Mouse (Mus musculus): Measurements from ENCODE around the gene Nat9.

The Nat9 gene

DNA sequence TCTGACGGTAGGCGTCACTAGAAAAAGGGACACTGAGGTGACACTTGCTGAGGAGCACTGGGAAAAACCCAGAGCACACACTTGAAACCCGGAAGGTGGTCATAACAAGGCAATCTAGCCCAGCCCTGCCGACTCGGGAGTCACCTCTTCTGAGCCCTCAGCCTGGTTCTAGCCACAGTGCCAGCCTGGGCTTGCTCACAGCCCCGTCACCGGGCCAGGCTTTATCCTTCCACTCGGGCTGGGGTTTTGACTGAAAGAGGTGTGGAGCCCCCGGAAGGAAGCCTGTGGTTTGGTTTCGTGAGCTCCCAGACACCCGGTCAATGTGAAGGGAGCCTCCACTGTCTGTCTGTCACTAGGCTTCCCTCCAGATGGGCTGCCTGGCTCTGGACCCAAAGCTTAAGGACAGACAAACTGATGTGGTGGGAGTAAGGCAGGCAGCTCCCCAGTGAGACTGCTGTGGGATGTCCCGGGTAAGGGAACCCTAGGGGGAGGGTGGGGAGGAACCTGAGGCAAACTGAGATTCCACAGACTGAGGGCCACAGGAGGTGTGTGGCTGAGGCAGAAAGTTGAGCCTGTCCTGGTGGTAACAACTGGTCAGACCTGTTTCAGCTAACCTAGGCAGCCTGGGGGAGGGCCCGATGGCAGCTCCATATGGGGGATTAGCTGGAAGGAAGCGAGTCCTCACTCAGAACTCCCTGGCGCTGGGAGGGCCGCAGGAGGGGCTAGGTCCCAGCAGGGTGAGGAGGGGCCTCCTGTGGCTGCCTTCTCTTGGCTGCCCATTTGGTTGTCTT lies 13.9 kb downstream of the Nat9 start:
- CTCF ChIA-PET, result interaction anchor here (0.7 to 2.3 kb wide), 13 partner anchors 8 to 354 kb away, joined by 3 to 18 read pairs (median 4); partner anchors contain the start of genes Nat9 (in 1 of the 4), Slc9a3r1 (in 1 of the 4) and Tmem104 (in 1 of the 4)
- POLR2A ChIA-PET, result interaction anchor here in 3 of 4 experiments (0.6 to 5.7 kb wide), 14 partner anchors 8 to 422 kb away, joined by 3 to 67 read pairs (median 4); partner anchors contain the start of genes Slc9a3r1 (in 3 of the 3), Fdxr (in 2 of the 3), Grin2c (in 1 of the 3) and Tmem104 (in 1 of the 3)

DNA sequence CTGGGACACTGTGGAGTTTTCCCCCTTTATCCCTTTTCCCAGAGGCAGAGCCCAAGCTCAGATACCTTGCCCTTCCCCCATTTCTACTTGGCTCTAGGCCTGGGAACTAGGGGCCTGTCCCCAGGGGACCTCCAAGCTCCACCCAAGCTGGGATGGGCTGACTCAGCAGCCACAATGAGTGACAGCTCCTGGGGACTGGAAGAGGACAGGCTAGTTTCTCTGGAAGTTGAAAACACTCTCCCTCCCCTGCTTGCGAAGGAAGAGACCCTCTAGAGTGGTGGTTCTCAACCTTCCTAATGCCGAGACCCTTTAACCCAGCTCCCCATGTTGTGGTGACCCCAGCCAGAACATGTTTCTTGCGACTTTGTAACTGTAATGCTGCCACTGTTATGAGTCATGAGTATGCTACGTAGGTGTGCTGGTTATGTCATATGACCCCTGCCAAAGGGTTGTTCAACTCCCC lies 14.8 kb downstream of the Nat9 start:
- ChIA-PET POLR2A (interaction anchor here (0.7 to 5.7 kb wide), 19 partner anchors 9 to 341 kb away, joined by 3 to 67 read pairs (median 5); partner anchors contain the start of genes Fdxr (in 3 of the 4), Slc9a3r1 (in 3 of the 4), Jpt1 (in 1 of the 4) and Nat9 (in 1 of the 4)), CTCF (interaction anchor here (0.7 to 2.3 kb wide), 12 partner anchors 10 to 92 kb away, joined by 3 to 18 read pairs (median 4); partner anchors contain the start of gene Slc9a3r1 (in 1 of the 4))

DNA sequence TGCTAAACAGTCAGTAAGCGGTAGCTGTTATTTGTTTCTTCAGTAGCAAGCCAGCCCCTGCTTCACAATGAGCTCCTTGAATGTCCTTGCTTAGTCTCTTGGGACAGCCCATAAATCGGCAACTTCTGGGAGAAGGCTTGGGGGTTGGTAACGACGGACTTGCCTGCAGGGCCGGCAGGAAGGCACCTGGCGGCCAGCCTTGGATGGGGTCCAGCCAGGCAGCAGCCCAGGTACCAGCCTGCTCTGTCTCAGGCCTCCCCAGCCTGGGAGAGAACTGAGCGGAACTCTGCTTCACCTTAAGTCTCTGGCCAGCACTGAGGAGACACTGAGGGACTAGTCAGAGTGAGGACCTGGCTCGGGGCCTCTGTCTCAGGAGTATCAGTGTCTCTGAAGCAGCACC lies 16.5 kb downstream of the Nat9 start:
- CTCF ChIA-PET, result no interaction called here
- POLR2A ChIA-PET, result interaction anchor here in 3 of 4 experiments (0.5 to 5.7 kb wide), 8 partner anchors 9 to 480 kb away, joined by 3 to 49 read pairs (median 4); partner anchors contain the start of genes Fdxr (in 1 of the 3), Slc9a3r1 (in 1 of the 3) and Tmem104 (in 1 of the 3)

DNA sequence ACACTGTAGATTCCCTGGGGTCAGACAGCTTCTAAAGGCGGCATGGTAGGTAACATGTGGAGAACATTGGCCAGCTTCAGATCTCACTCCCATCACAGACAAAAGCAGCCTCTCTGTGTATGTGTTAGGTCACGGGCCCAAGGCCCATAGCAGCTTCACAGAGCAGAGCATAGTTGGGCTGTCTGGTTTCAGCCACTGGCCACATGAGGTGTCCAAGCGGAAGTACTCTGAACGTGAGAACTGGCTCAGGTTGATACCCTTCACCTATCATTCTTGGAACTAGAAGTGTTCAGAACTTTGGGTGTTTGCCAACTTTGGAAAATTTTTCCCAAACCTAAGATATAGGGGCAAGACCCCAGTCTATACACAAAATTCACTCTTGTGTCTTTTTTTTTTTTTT lies 18.2 kb downstream of the Nat9 start:
- ChIA-PET POLR2A (interaction anchor here in 1 of 4 experiments (0.6 to 0.9 kb wide), 2 partner anchors 9 to 236 kb away, joined by 3 read pairs; no protein-coding TSS in a partner anchor), CTCF (interaction anchor here in 1 of 4 experiments (1.7 kb wide), 1 partner anchor 88 kb away, joined by 4 read pairs; no protein-coding TSS in a partner anchor)

DNA sequence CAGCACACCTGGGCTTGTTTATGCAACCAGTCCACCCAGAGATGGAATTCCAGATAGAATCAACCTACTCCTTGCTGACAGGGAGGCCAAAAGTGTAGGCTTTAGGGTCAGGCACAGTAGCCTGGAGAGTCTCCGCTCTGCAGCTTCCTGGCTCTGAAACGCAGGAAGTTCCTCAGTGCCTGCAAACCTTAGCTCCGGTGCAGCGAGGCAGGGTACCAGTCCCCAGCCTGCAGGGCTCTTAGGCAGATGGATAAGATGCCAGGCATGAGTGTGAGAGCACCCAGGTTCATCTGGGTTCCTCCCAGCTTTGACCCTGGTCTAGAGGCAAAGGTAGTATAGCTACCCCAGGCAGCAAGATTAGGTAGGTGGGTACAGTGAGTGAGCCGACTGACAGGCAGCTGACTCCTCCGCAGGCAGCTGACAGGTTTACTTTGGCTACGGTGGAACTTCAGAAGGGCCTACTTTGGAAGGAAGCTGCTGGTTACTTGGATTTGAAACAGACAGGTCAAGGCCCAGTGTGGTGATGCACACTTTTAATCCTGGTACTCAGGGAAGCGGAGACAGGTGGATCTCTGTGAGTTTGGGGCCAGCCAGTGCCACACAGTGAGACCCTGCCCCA lies 19.9 kb downstream of the Nat9 start:
- ChIA-PET CTCF (interaction anchor here in 3 of 4 experiments (0.6 to 1.8 kb wide), 6 partner anchors 14 to 87 kb away, joined by 3 to 6 read pairs (median 5); no protein-coding TSS in a partner anchor), POLR2A (interaction anchor here (0.6 to 2.7 kb wide), 13 partner anchors 8 to 267 kb away, joined by 3 to 10 read pairs (median 4); partner anchors contain the start of genes Fdxr (in 1 of the 4), Nat9 (in 1 of the 4) and Tmem104 (in 1 of the 4))

DNA sequence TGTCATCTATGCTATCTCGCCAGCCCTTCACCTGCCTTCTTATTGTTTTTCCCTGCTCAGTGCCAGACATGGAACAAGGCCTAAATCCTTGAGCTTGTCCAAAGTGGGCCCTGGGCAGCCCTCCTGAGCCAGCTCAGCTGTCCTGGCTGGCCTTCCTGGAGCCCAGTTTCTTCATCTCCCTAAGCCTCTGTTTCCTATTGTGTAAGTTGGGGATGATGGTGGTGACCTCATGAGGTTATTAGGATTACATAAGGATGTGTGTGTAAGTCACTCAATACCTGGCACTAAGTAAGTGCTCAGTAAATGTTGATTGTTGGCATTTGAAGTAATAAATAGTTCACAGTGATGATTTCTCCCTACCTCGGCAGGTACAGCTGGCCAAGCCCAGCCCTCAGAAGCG lies 20.9 kb downstream of the Nat9 start:
- CTCF ChIA-PET, result interaction anchor here in 2 of 4 experiments (0.6 to 1.4 kb wide), 3 partner anchors 15 to 36 kb away, joined by 5 to 6 read pairs (median 5); no protein-coding TSS in a partner anchor
- POLR2A ChIA-PET, result interaction anchor here in 3 of 4 experiments (0.6 to 2.7 kb wide), 12 partner anchors 8 to 118 kb away, joined by 3 to 10 read pairs (median 4); partner anchors contain the start of genes Fdxr (in 1 of the 3), Nat9 (in 1 of the 3) and Tmem104 (in 1 of the 3)

DNA sequence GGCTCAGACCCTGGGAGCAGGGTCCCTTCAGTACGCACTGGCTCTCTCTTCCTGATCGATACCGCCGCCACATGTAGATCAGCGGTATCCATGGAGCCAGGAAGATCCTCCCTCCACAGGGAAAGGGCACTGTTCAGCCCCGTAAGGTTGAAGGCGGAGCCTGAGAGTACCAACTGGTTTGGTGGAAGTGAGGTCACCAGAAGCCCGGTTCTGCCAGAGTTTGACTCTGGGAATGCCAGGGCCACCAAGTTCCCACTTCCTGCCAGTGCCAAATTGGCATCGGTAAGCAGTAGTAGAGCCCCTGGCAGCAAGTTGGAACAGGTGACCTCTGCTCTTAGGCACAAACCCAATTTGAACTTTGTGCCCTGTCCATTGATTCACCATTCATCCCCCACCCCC lies 22.7 kb downstream of the Nat9 start:
- POLR2A ChIA-PET, result interaction anchor here (1.3 to 5.2 kb wide), 19 partner anchors 8 to 349 kb away, joined by 3 to 67 read pairs (median 10); partner anchors contain the start of genes Nat9 (in 2 of the 4), Tmem104 (in 2 of the 4), Fads6 (in 1 of the 4) and Jpt1 (in 1 of the 4)
- CTCF ChIA-PET, result interaction anchor here in 1 of 4 experiments (0.6 to 4.8 kb wide), 5 partner anchors 12 to 190 kb away, joined by 3 to 51 read pairs (median 11); partner anchors contain the start of genes Nat9 and Tmem104

DNA sequence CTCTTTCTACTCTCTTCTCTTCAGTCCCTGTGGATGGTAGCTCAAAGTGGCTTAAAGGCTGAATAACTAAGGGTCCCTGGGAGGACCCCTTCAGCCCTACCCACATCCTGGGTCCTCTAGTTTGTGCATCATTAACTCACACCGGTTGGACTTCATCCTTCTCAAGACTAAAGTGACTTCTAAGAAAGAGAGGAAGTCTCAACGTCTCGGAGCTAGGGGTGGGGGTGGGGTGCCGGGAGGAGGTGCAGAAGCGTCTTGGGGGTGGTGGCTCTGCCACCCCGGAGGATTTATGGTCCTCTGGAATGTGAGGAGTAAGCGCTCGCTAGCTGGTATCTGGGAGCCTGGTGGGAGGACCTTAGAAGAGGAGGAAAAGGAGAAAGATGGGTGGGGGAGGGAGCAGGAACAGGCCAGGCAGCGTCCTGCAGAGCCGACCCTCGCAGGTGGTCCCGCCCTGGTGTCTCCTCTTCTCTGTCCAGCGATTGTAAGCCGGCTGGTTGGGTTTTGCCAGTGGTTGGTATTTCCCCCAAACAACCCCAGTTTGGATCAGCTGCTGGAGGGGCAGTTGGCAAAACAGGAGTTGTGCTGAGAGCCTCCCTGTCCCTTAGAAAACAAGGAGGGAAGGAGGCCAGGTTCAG lies 23.2 kb downstream of the Nat9 start:
- CTCF ChIA-PET, result interaction anchor here (0.5 to 4.8 kb wide), 22 partner anchors 9 to 448 kb away, joined by 3 to 51 read pairs (median 5); partner anchors contain the start of genes Grin2c (in 1 of the 4), Mif4gd (in 1 of the 4), Nat9 (in 1 of the 4) and Nt5c (in 1 of the 4)
- POLR2A ChIA-PET, result interaction anchor here (0.6 to 5.2 kb wide), 53 partner anchors 8 to 448 kb away, joined by 3 to 67 read pairs (median 6); partner anchors contain the start of genes Fads6 (in 2 of the 4), Fdxr (in 2 of the 4), Grin2c (in 2 of the 4) and Nat9 (in 2 of the 4)

DNA sequence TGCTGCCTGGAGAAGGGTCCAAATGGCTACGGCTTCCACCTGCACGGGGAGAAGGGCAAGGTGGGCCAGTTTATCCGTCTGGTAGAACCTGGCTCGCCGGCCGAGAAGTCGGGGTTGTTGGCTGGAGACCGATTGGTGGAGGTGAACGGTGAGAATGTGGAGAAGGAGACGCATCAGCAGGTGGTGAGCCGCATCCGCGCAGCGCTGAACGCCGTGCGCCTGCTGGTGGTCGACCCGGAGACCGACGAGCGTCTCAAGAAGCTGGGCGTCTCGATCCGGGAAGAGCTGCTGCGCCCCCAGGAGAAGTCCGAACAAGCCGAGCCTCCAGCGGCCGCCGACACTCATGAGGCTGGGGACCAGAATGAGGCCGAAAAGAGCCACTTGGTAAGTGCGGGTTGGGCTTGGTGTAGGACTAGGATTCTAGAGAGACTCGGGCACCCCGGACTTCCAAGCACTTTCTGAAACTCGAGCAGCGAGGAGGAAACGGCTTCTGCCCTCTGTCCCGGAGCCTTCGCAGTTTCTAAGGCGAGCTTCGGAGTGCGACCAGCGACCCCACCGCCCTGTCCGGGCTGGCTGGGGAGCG lies 24.0 kb downstream of the Nat9 start:
- CTCF ChIA-PET, result interaction anchor here (0.5 to 6.2 kb wide), 55 partner anchors 10 to 650 kb away, joined by 3 to 51 read pairs (median 4); partner anchors contain the start of genes Fdxr (in 2 of the 4), Grin2c (in 2 of the 4), Caskin2 (in 1 of the 4) and Fads6 (in 1 of the 4)
- POLR2A ChIA-PET, result interaction anchor here (0.6 to 5.2 kb wide), 88 partner anchors 9 to 675 kb away, joined by 3 to 67 read pairs (median 4); partner anchors contain the start of genes Fdxr (in 4 of the 4), Nat9 (in 3 of the 4), Tmem104 (in 3 of the 4) and Fads6 (in 2 of the 4)

DNA sequence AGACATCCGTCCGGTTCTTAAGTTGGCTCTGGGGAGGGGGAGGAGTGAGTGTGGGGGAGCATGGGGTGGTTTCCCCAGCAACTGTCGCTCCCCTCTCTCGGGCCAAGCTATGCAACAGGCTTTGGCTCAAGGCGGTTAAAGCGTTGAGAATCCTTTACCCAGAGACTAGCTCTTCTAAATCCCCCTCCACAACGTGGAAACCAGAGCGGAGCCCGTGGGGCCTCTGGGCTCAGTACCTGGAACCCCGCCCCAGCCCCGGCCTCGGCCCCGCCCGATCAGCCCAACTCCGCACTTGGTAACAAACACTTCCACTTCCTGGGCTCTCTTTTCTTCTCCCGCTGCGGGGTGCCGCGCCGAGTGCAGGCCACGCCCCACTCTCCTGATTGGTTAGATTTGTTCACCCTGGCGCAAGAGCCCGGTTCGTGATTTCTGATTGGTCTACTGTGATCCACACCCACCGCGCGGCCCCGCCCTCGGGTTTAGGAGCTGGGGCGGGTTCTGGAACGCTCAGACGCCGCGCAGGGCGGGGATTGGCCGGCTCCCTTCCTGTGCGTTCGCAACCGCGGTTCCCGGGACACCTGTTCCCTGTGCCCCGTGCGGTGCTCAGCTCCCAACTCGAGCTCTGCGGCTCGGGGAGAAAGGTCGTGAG lies 24.7 kb downstream of the Nat9 start, which contains the start of gene Slc9a3r1:
Gene Slc9a3r1 (plus strand): TSS at position 510 of the 649 bp plus-strand sequence.
- POLR2A ChIA-PET, result interaction anchor here (0.6 to 5.2 kb wide), 82 partner anchors 9 to 676 kb away, joined by 3 to 67 read pairs (median 4); partner anchors contain the start of genes Fdxr (in 4 of the 4), Nat9 (in 3 of the 4), Tmem104 (in 3 of the 4) and Grin2c (in 2 of the 4)
- CTCF ChIA-PET, result interaction anchor here (0.5 to 6.2 kb wide), 58 partner anchors 9 to 651 kb away, joined by 3 to 51 read pairs (median 4); partner anchors contain the start of genes Fdxr (in 2 of the 4), Grin2c (in 2 of the 4), Caskin2 (in 1 of the 4) and Fads6 (in 1 of the 4)

DNA sequence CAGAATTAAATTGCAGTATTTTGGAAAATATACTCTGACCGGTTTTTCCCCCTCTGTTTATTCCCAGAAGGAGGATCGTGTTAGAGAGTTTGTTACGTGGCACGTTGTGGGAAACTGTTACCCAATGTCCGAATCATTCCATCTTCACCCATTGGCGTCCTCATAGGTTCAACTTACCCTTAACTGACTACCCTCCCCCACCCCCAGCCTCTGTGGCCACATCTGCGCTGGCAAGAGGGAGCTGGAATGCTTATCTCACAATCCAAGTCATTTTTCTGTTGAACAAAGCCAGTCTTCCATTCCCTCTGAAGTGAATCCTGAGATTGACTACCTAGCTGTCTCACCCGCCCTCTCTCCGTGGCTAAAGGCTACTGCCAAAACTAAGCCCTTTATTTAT lies 25.5 kb downstream of the Nat9 start:
- CTCF ChIA-PET, result interaction anchor here (0.6 to 6.2 kb wide), 25 partner anchors 8 to 250 kb away, joined by 3 to 51 read pairs (median 5); partner anchors contain the start of genes Grin2c (in 2 of the 4), Nat9 (in 1 of the 4), Rab37 (in 1 of the 4) and Tmem104 (in 1 of the 4)
- POLR2A ChIA-PET, result interaction anchor here (0.5 to 5.2 kb wide), 30 partner anchors 8 to 1800 kb away, joined by 3 to 67 read pairs (median 10); partner anchors contain the start of genes Fdxr (in 3 of the 4), Grin2c (in 2 of the 4), Nat9 (in 2 of the 4) and Tmem104 (in 2 of the 4)

DNA sequence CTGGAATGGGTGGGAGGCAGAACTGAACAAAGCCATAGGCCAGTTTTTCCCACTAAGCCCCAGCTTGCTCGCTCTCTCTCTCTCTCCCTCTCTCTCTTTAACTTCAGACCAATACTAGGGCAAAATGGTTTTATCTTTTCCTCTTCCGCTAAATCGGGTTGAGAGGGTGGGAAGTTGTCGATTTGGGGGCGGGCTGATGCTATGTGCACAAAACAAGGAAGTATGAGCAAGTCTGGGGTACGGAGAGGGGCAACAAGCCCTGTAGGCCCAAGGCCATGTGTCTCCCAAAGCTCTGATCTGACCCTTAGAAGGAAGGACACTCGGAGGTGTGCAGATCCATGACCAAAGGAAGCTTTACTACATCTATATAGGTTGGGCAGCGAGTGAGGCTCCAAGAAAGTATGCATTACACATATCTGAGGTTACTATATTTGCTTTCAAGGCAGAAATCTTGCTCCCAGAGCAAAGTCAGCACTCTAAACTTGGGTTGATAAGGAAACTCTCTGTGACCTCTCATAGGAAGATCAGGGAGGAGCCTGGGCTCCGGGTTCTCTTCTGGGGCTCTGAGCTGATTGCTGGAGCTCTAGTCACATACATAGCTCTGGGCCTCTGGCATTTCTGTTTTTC lies 26.0 kb downstream of the Nat9 start:
- ChIA-PET CTCF (interaction anchor here (0.5 to 6.2 kb wide), 58 partner anchors 8 to 250 kb away, joined by 3 to 51 read pairs (median 4); partner anchors contain the start of genes Grin2c (in 2 of the 4), Fads6 (in 1 of the 4), Nat9 (in 1 of the 4) and Rab37 (in 1 of the 4)), POLR2A (interaction anchor here in 3 of 4 experiments (0.5 to 5.2 kb wide), 15 partner anchors 8 to 1800 kb away, joined by 3 to 67 read pairs (median 7); partner anchors contain the start of genes Grin2c (in 2 of the 3), Nat9 (in 2 of the 3), Tmem104 (in 2 of the 3) and Fdxr (in 1 of the 3))

DNA sequence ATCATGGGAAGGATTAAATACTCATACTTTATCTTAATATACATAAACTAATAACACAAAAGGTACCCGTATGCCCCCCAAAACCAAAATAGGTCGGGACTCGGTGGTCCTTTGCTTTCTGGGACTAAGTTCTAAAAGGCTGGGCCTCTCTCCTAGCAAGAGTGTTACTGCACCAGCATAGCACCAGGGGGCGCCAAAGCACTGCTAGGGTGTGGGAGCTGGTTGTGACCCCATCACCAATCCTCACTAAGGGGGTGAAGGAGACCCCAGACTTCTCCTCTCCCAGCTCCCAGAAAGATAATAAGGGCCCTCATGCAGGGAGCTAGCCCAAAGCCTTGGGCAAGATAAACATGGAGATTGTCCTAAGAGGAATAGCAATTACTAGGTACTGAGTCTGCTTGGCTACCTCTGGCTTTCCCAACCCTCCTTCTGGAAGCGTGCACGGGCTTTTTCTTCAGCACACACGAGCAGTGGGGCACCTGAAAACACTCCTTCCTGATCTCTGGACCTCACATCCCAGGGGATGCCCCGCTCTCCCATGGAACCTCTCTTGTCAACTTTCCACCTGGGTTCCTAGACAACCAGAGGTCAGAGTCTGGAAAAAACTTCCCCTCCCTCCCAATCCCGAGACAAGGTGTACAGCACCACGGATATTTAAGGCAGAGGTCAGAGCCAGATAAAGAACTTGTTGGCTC lies 26.6 kb downstream of the Nat9 start:
- ChIA-PET POLR2A (interaction anchor here in 3 of 4 experiments (0.8 to 5.2 kb wide), 12 partner anchors 8 to 126 kb away, joined by 3 to 67 read pairs (median 5); partner anchors contain the start of genes Fdxr (in 2 of the 3), Grin2c (in 1 of the 3), Nat9 (in 1 of the 3) and Tmem104 (in 1 of the 3)), CTCF (interaction anchor here (0.5 to 6.2 kb wide), 53 partner anchors 8 to 249 kb away, joined by 3 to 51 read pairs (median 4); partner anchors contain the start of genes Rab37 (in 2 of the 4), Fads6 (in 1 of the 4), Grin2c (in 1 of the 4) and Ush1g (in 1 of the 4))
